Mouse (Mus musculus) gastrocnemius, adult 2 months (tissue): Measurements from ENCODE around the gene Icam4. TPM values are rescaled to one million over a fixed set of nuclear protein-coding genes. Genes with fewer than 3 reads are reported as not detected.

Experiments
- DNase-seq: peaks from one replicate; pipeline ENCODE4 v3.0.0; 2022
- H3K27ac ChIP-seq: fragments of 200-600 bp; 2 replicates; pipeline ENCODE4 v1.8.1; 2022; ENCODE audit warnings: mild to moderate bottlenecking
- H3K4me3 ChIP-seq: fragments of 200-600 bp; 2 replicates; pipeline ENCODE4 v1.8.1; 2022; ENCODE audit warnings: mild to moderate bottlenecking, moderate library complexity
- CTCF ChIP-seq: fragments of 200-600 bp; IDR thresholded peaks from 2 replicates; pipeline ENCODE4 v1.8.1; 2022; ENCODE audit warnings: antibody characterized with exemption, mild to moderate bottlenecking, moderate library complexity
- intact Hi-C: fragments of 180-260 bp; cut with DNase I; formaldehyde crosslinking; loops from one replicate; pipeline ENCODE4 v1.15.1; 2025
- total RNA-seq, 2 experiments: library from RNA; stranded (reverse); gene quantifications; 2 replicates each; pipeline ENCODE4 v1.2.3; 2021

The Icam4 gene
- total RNA-seq, 2 experiments from 2014 or later = 1.2 to 2.2 TPM

DNA sequence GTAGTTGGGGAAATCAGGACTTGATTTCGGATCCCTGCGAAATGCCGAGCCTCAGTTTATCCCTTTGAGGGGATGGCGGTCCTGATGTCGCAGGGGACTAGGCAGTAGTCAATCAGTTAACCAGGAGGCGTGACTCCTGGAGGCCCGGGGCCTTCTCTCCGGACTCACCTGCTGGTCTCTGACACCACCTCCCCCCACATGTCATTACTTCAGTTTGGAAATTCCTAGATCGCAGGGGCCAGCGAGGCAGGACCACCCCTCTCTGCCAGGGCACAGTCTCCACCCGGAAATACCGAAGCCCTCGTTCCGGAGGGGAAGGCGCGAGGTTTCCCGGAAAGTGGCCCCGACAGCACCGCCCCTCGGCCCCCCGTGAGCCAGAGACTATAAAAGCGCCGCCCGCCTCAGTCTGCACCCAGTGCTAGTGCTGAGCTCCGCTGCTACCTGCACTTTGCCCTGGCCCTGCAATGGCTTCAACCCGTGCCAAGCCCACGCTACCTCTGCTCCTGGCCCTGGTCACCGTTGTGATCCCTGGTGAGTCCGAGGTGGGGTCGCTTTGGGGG is 13.5 kb upstream of the Icam4 start, which contains the start of gene Icam1:
Icam1 (plus strand) TSS at position 415 of the 560 bp plus-strand sequence.
- peak; percentile 73 for DNase-seq
- H3K4me3 ChIP-seq = peak within 1 kb of the TSS; percentile 74
- intact Hi-C loops = no loop called here
- TF ChIP-seq CTCF = no peak
- H3K27ac ChIP-seq = peak within 1 kb of the TSS; percentile 73

DNA sequence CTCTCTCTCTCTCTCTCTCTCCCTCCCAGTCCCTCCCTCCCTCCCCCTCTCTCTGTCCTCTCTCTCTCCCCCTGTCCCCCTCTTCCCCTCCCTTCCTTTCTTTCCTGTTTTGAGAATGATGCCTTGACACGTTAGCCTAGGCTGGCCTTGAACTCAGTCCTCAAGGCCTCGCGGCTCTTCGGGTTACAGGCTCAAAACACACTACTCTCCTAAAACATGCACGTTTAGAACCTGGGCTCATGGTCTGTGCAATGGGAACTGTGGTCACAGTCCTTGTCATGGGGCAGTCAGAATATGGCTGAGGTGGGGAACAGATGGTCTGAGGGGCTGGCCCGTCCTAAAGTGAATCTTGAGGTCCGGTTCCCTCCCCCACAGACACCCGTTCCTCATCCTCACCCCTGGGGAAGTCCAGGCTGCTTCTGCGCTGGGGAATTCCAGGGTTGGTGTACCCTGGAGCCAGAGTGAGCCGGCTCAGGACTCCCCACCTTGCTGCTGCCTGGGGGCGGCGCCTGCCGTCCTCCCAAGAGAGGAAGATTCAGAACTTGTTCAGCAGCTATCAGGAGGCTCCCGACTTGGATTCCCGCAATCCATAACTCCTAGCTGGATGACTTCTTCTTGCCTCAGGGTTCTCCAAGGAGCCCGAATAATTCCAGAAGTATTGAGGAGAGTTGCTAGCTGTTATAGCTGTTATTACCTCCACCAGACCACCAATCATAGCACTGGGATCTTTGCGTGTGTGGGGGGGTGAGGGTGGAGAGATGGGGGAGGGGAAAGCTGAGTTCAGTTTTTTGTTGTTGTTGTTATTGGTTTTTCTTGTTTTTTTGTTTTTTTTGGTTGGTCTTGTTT is 12.6 kb upstream of the Icam4 start:
- intact Hi-C loops = no loop called here
- DNase-seq = no peak
- no peak for TF ChIP-seq CTCF
- peak overlapping the region; percentile 73 for H3K27ac ChIP-seq
- H3K4me3 ChIP-seq = peak overlapping the region; percentile 74

DNA sequence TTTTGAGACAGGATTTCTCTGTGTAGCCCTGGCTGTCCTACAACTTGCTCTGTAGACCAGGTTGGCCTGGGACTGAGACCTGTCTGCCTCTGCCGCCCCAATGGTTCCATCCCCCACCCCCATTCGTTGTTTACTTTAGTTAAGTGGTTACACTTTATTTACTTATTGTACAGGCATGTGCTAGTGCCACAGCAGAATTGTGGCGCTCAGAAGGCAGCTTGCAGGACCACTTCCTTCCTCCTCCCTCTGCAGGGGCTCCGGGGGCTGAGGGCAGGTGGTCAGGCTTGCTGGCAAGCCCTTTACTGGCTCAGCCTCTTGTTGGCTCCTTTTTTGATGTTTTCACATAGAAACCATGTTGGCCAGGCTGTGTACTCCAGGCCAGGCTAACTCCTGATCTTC is 12.0 kb upstream of the Icam4 start:
- no peak for TF ChIP-seq CTCF
- intact Hi-C loops = no loop called here
- no peak for DNase-seq
- Histone ChIP-seq H3K4me3 (peak overlapping the region; percentile 74), H3K27ac (no peak overlapping the region)

DNA sequence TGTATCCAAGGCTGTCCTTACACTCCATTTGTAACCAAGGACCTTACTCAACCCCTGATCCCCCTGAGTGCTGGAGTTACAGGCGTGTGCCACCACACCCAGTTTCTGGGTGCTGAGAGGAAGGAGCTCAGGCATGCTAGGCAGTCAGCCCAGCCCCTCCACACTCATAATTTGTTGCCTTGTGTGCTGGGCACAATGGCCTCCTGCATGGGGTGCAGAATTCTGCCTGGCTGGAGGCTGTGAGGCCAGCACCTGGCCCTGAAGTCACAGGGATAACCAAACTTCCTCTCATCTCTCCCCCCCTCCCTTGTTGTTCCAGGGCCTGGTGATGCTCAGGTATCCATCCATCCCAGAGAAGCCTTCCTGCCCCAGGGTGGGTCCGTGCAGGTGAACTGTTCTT is 10.6 kb upstream of the Icam4 start:
- no peak for DNase-seq
- no peak for TF ChIP-seq CTCF
- no peak overlapping the region for H3K4me3 ChIP-seq
- intact Hi-C loops = no loop called here
- no peak overlapping the region for H3K27ac ChIP-seq

DNA sequence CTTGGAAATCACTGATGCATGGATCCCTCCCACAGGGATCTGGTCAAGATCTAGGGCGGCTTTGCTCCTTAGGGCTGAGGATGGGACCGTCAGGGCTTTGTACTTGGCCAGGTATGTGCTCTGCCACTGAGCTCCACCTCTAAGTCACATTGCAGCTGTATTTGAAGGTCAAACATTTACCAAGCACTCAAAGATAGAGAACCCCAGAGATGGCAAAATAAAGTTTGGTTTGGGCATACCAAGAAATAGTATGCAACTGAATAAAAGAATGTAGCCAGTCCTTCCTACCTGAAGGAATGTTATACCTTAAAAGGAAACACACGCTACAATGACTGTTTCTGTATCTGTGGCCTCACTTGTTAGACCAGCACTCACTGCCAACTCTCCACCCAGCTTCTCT is 7.8 kb upstream of the Icam4 start:
- no peak for TF ChIP-seq CTCF
- intact Hi-C loops = no loop called here
- H3K27ac ChIP-seq = no peak overlapping the region
- no peak for DNase-seq
- H3K4me3 ChIP-seq = no peak overlapping the region

DNA sequence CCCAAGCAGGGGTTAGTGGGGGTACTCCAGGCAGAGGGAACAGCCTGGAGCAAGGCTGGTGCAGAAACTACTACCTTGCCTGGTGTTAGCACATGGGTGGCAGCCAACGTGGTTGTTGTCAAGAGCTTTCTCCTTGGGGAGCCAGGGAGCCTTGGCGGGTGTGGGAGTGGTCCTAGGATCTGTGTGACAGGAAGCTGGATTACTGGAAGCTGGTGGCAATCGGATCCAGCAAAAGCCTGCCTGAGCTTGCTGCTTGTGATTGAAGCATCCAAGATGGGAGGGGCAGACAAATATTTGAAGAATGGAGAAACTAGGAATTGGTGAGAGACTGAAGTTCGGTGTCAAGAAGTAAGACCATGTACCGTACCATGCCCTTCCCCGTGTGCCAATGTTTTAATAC is 6.9 kb upstream of the Icam4 start:
- Histone ChIP-seq H3K27ac (no peak overlapping the region), H3K4me3 (no peak overlapping the region)
- no peak for TF ChIP-seq CTCF
- intact Hi-C loops = no loop called here
- DNase-seq = no peak

DNA sequence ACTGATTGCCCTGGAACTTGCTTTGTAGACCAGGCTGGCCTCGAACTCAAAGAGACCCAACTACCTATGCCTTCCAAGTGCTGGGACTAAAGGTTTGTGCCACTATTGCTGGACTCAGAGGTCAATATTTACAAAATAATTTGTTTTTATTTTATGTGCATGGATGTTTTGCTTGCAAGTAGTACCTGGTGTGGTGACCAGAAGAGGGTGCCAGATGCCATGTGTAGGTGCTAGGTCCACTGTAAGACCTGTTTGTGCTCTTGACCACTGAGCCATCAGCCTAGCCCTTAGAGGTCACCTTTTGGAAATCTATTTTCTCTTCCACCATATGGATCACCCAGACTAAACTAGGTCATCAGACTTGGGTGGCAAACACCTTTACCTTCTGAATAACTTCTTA is 6.4 kb upstream of the Icam4 start:
- no peak for TF ChIP-seq CTCF
- intact Hi-C loops = no loop called here
- DNase-seq = no peak
- Histone ChIP-seq H3K27ac (no peak overlapping the region), H3K4me3 (no peak overlapping the region)

DNA sequence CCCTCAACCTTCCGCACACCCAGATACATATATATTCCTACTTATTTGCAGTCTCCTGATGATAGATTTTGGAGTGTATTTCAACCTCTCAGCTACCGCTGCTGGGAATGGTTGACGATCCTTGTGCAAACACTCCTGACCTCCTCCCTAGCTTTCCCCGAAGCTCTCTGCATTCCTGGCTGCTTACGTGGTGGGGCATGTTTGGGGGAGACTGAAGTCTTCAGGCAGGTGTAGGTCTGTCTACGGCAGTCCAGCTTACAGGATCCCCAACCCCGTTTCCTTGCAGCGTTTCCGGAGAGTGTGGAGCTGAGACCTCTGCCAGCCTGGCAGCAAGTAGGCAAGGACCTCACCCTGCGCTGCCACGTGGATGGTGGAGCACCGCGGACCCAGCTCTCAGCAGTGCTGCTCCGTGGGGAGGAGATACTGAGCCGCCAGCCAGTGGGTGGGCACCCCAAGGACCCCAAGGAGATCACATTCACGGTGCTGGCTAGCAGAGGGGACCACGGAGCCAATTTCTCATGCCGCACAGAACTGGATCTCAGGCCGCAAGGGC is 3.8 kb upstream of the Icam4 start:
- intact Hi-C loops = no loop called here
- TF ChIP-seq CTCF = no peak
- Histone ChIP-seq H3K4me3 (no peak overlapping the region), H3K27ac (no peak overlapping the region)
- DNase-seq = no peak

DNA sequence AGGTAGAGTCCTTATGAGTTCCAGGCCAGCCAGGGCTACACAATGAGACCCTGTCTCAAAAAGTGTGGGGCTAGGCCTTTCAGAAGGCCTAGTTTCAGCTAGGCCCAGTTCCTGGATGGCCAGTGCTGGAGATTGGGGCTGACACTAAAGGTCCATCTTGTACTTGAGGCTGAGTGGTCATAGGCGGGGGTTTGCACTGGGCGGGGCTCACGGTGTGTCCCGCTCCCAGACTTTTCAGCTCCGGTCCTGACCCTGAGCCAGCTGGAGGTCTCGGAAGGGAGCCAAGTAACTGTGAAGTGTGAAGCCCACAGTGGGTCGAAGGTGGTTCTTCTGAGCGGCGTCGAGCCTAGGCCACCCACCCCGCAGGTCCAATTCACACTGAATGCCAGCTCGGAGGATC is 2.3 kb upstream of the Icam4 start:
- no peak for TF ChIP-seq CTCF
- intact Hi-C loops = no loop called here
- Histone ChIP-seq H3K4me3 (no peak overlapping the region), H3K27ac (no peak overlapping the region)
- DNase-seq = no peak

DNA sequence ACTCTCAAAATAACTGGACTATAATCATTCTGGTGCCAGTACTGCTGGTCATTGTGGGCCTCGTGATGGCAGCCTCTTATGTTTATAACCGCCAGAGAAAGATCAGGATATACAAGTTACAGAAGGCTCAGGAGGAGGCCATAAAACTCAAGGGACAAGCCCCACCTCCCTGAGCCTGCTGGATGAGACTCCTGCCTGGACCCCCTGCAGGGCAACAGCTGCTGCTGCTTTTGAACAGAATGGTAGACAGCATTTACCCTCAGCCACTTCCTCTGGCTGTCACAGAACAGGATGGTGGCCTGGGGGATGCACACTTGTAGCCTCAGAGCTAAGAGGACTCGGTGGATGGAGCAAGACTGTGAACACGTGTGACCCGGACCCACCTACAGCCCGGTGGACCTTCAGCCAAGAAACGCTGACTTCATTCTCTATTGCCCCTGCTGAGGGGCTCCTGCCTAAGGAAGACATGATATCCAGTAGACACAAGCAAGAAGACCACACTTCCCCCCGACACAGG is 1.3 kb upstream of the Icam4 start:
- H3K27ac ChIP-seq = no peak overlapping the region
- H3K4me3 ChIP-seq = no peak overlapping the region
- DNase-seq = no peak
- no peak for TF ChIP-seq CTCF
- intact Hi-C loops = loop anchor here (2.0 kb wide), 1 partner anchor 25 kb away; the partner anchor contains the start of gene Mrpl4

DNA sequence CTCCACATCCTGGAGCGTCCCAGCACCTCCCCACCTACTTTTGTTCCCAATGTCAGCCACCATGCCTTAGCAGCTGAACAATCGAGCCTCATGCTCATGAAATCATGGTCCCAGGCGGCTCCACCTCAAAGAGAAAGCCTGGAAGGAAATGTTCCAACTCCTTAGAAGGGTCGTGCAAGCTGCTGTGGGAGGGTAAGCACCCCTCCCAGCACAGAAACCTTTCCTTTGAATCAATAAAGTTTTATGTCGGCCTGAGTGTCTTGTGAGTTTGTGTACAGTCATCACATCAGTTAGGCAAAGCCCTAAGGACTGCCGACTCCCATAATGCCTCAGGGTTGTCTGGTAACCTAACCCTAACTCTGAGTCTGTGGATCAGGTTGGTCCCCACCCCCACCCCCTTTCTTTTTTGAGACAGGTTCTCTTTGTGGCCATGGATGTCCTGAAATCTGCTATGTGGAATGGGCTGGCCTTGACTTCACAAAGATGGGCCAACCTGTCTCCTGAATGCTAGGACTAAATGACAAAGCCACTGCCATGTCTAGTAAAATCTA is 538 bp upstream of the Icam4 start:
- no peak for DNase-seq
- Histone ChIP-seq H3K27ac (no peak overlapping the region), H3K4me3 (no peak overlapping the region)
- no peak for TF ChIP-seq CTCF
- intact Hi-C loops = loop anchor here (2.0 kb wide), 1 partner anchor 26 kb away; the partner anchor contains the start of gene Mrpl4

DNA sequence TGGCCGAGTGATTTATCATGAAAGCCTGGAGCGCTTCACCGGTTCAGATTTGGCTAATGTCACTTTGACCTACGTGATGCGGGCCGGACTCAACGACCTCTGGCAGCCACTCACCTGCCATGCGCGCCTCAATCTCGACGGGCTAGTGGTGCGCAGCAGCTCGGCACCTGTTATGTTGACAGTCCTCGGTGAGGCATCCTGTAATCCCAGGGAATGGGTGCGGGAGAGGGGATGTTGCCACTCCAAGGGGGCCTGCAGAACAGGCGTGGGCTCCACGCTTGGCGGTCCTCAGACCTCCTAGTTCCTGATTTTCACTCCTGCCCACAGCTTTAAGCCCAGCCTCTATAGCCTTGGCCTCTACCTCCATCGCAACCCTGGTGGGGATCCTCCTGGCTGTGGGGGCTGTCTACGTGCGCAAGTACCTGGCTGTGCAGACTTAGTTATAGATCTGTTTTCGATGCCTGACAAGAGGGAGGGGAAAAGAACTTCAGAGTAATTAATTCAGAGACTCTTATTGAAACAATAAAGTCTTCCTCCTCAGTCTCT is 955 bp downstream of the Icam4 start:
- DNase-seq = peak; percentile 30
- H3K4me3 ChIP-seq = peak overlapping the region; percentile 83
- intact Hi-C loops = loop anchor here (2.0 to 5.0 kb wide), 2 partner anchors 102 to 129 kb away; partner anchors contain the start of gene Tyk2
- no peak for TF ChIP-seq CTCF
- peak overlapping the region; percentile 84 for H3K27ac ChIP-seq
